ENCODE assay signal across 28 mouse cellular contexts in genomic region chr1:58238440-58238839, GRCm38 (mm10). TPM values are rescaled to one million over a fixed set of nuclear protein-coding genes. Genes with fewer than 3 reads are reported as not detected.
A peak's percentile ranks its signal among the peaks of the same experiment; 100 is the strongest.
DNase-seq lines count a peak whose midpoint lies in the region; ATAC-seq and TF ChIP-seq lines count a peak whose summit lies in the region.
"Had no signal": no experiment of that assay in that cellular context is flagged by ENCODE, and none has a peak within 500 bp of the region (broad histone marks: within the 10 kb centered on the region; RNA-seq: fewer than 3 reads in every experiment).

No protein-coding gene starts in this region.

- H3K9ac ChIP-seq in forebrain, embryonic 11.5 days (ENCODE audit: low read length): no peak overlapping the region
- no peak overlapping the region for H3K9ac ChIP-seq in forebrain, embryonic 14.5 days (ENCODE audit: low read length)
- no peak overlapping the region for H3K9ac ChIP-seq in heart, embryonic 11.5 days (ENCODE audit: low read depth, low read length)
- H3K9ac ChIP-seq in limb, embryonic 14.5 days (ENCODE audit: low read depth, low read length, severe bottlenecking): no peak overlapping the region
- H3K9ac ChIP-seq: embryonic facial prominence, embryonic 12.5 days; embryonic facial prominence, embryonic 15.5 days; forebrain, embryonic 12.5 days; heart, embryonic 12.5 days; hindbrain, embryonic 13.5 days; intestine, embryonic 15.5 days had no signal

- ATAC-seq in forebrain, embryonic 11.5 days (replicated peaks; ENCODE audit: low FRiP score): no peak
- ATAC-seq in forebrain, embryonic 14.5 days: no peak
- ATAC-seq in heart, embryonic 11.5 days (replicated peaks; ENCODE audit: insufficient number of reproducible peaks, low FRiP score, low TSS enrichment): no peak
- no peak for ATAC-seq in limb, embryonic 14.5 days (ENCODE audit: low FRiP score, low read depth)
- ATAC-seq in megakaryocyte-erythroid progenitor cell, adult 5-6 weeks (replicated peaks; ENCODE audit: low FRiP score, low TSS enrichment, poor library complexity, severe bottlenecking): peak; percentile 90
- ATAC-seq: activated CD4-positive, CD25-positive, alpha-beta regulatory T cell, adult 4 months; forebrain, embryonic 16.5 days; hindbrain, embryonic 16.5 days had no signal

- WGBS in forebrain, embryonic 11.5 days: 92% methylated on average over 5 of the region's 5 CpGs
- 89% methylated on average over 5 of the region's 5 CpGs for WGBS in forebrain, embryonic 14.5 days
- WGBS in heart, embryonic 11.5 days (ENCODE audit: insufficient replicate concordance): 64% methylated on average over 5 of the region's 5 CpGs
- WGBS in limb, embryonic 14.5 days: 68% methylated on average over 5 of the region's 5 CpGs
- WGBS in limb, embryonic 10.5 days: 89% methylated on average over 5 of the region's 5 CpGs

- no peak overlapping the region for H3K4me3 ChIP-seq in forebrain, embryonic 11.5 days (ENCODE audit: low read depth, low read length)
- no peak overlapping the region for H3K4me3 ChIP-seq in forebrain, embryonic 14.5 days (ENCODE audit: low read depth, low read length)
- H3K4me3 ChIP-seq in heart, embryonic 11.5 days (ENCODE audit: low read depth, low read length): no peak overlapping the region
- H3K4me3 ChIP-seq in limb, embryonic 14.5 days (replicated peaks; ENCODE audit: low read length): no peak overlapping the region
- no peak overlapping the region for H3K4me3 ChIP-seq in limb, embryonic 10.5 days
- H3K4me3 ChIP-seq: embryonic facial prominence, embryonic 12.5 days; embryonic facial prominence, embryonic 15.5 days; forebrain, embryonic 12.5 days; heart, embryonic 12.5 days; hindbrain, embryonic 10.5 days; hindbrain, embryonic 13.5 days; intestine, embryonic 15.5 days had no signal

- H3K4me1 ChIP-seq in forebrain, embryonic 11.5 days (replicated peaks; ENCODE audit: control insufficient read depth, insufficient read depth, low read length): no peaks in the 10 kb centered on the region
- H3K4me1 ChIP-seq in forebrain, embryonic 14.5 days (ENCODE audit: control insufficient read depth, insufficient read depth, low read length): no peaks in the 10 kb centered on the region
- H3K4me1 ChIP-seq in heart, embryonic 11.5 days (ENCODE audit: control insufficient read depth, insufficient read depth, low read length): peaks cover 11% of the 10 kb centered on the region; the same call in 1 of the 2 replicates
- H3K4me1 ChIP-seq in limb, embryonic 14.5 days (ENCODE audit: control insufficient read depth, insufficient read depth, low read length): peaks cover 6% of the 10 kb centered on the region; the same call in 1 of the 2 replicates
- H3K4me1 ChIP-seq in limb, embryonic 10.5 days: no peaks in the 10 kb centered on the region
- H3K4me1 ChIP-seq: embryonic facial prominence, embryonic 15.5 days; forebrain, embryonic 12.5 days; hindbrain, embryonic 10.5 days; hindbrain, embryonic 13.5 days had no signal

- peak; percentile 35 for DNase-seq in forebrain, embryonic 11.5 days (ENCODE audit: low spot score)
- no peak for DNase-seq in forebrain, embryonic 14.5 days (ENCODE audit: low spot score)
- no peak for DNase-seq in heart, postnatal 4 days
- no peak for DNase-seq in limb, embryonic 14.5 days (ENCODE audit: low spot score)
- DNase-seq in limb, embryonic 10.5 days (ENCODE audit: low spot score): no peak
- no peak for DNase-seq in gastrocnemius, postnatal 4 days (ENCODE audit: low spot score in 2 of 2)
- DNase-seq: adrenal gland, adult 8-10 months; adrenal gland, postnatal 36 days; cerebellum, adult 18-20 months; cerebellum, adult 9-10 months; cerebellum, postnatal 14 days; gastrocnemius, postnatal 10 days; gastrocnemius, postnatal 36 days; heart, adult 18-20 months; kidney, adult 11 months had no signal

- no peaks in the 10 kb centered on the region for H3K9me3 ChIP-seq in forebrain, embryonic 11.5 days (ENCODE audit: control insufficient read depth, low read length)
- H3K9me3 ChIP-seq in forebrain, embryonic 14.5 days (replicated peaks; ENCODE audit: control insufficient read depth, low read length): no peaks in the 10 kb centered on the region
- no peaks in the 10 kb centered on the region for H3K9me3 ChIP-seq in heart, embryonic 11.5 days (replicated peaks; ENCODE audit: control insufficient read depth, low read length)
- H3K9me3 ChIP-seq in limb, embryonic 14.5 days (ENCODE audit: control insufficient read depth, low read length): no peaks in the 10 kb centered on the region
- no peaks in the 10 kb centered on the region for H3K9me3 ChIP-seq in limb, embryonic 10.5 days (replicated peaks)
- H3K9me3 ChIP-seq: embryonic facial prominence, embryonic 12.5 days; embryonic facial prominence, embryonic 15.5 days; forebrain, embryonic 12.5 days; heart, embryonic 12.5 days; hindbrain, embryonic 10.5 days; hindbrain, embryonic 13.5 days; intestine, embryonic 15.5 days had no signal

- no peaks in the 10 kb centered on the region for H3K36me3 ChIP-seq in forebrain, embryonic 11.5 days (ENCODE audit: control insufficient read depth, insufficient read depth, low read length)
- no peaks in the 10 kb centered on the region for H3K36me3 ChIP-seq in forebrain, embryonic 14.5 days (ENCODE audit: control insufficient read depth, insufficient read depth, low read length)
- H3K36me3 ChIP-seq in heart, embryonic 11.5 days (ENCODE audit: control insufficient read depth, insufficient read depth, low read length): no peaks in the 10 kb centered on the region
- no peaks in the 10 kb centered on the region for H3K36me3 ChIP-seq in limb, embryonic 14.5 days (ENCODE audit: control insufficient read depth, insufficient read depth, low read length)
- H3K36me3 ChIP-seq in limb, embryonic 10.5 days: no peaks in the 10 kb centered on the region
- H3K36me3 ChIP-seq: embryonic facial prominence, embryonic 12.5 days; embryonic facial prominence, embryonic 15.5 days; forebrain, embryonic 12.5 days; heart, embryonic 12.5 days; hindbrain, embryonic 10.5 days; hindbrain, embryonic 13.5 days; intestine, embryonic 15.5 days had no signal

- no peaks in the 10 kb centered on the region for H3K27me3 ChIP-seq in forebrain, embryonic 11.5 days (ENCODE audit: control insufficient read depth, insufficient read depth, low read length)
- H3K27me3 ChIP-seq in forebrain, embryonic 14.5 days (replicated peaks; ENCODE audit: control insufficient read depth, insufficient read depth, low read length): no peaks in the 10 kb centered on the region
- H3K27me3 ChIP-seq in heart, embryonic 11.5 days (ENCODE audit: control insufficient read depth, insufficient read depth, low read length): no peaks in the 10 kb centered on the region
- H3K27me3 ChIP-seq in limb, embryonic 14.5 days (ENCODE audit: control insufficient read depth, insufficient read depth, low read length): no peaks in the 10 kb centered on the region
- no peaks in the 10 kb centered on the region for H3K27me3 ChIP-seq in limb, embryonic 10.5 days (ENCODE audit: low read depth, poor library complexity, severe bottlenecking)
- H3K27me3 ChIP-seq: embryonic facial prominence, embryonic 12.5 days; embryonic facial prominence, embryonic 15.5 days; forebrain, embryonic 12.5 days; heart, embryonic 12.5 days; hindbrain, embryonic 13.5 days; intestine, embryonic 15.5 days had no signal

- no peak overlapping the region for H3K27ac ChIP-seq in forebrain, embryonic 11.5 days (ENCODE audit: low read depth, low read length)
- H3K27ac ChIP-seq in forebrain, embryonic 14.5 days (ENCODE audit: low read depth, low read length): no peak overlapping the region
- H3K27ac ChIP-seq in heart, embryonic 11.5 days (ENCODE audit: low read depth, low read length): peak overlapping the region; percentile 29; the same call in 1 of the 2 replicates
- peak overlapping the region; percentile 35; the same call in 1 of the 2 replicates for H3K27ac ChIP-seq in limb, embryonic 14.5 days (replicated peaks; ENCODE audit: low read depth, low read length)
- no peak overlapping the region for H3K27ac ChIP-seq in limb, embryonic 10.5 days
- H3K27ac ChIP-seq: embryonic facial prominence, embryonic 12.5 days; embryonic facial prominence, embryonic 15.5 days; forebrain, embryonic 12.5 days; hindbrain, embryonic 10.5 days; hindbrain, embryonic 13.5 days; intestine, embryonic 15.5 days had no signal

- TF ChIP-seq POLR2A in limb, embryonic 14.5 days (IDR thresholded peaks at IDR 0.05; ENCODE audit: borderline replicate concordance, extremely low read depth, insufficient read depth, insufficient read length): no peak

- H3K4me2 ChIP-seq in forebrain, embryonic 11.5 days (ENCODE audit: low read depth, low read length, severe bottlenecking): no peak overlapping the region
- H3K4me2 ChIP-seq in forebrain, embryonic 14.5 days (ENCODE audit: low read length): no peak overlapping the region
- no peak overlapping the region for H3K4me2 ChIP-seq in heart, embryonic 11.5 days
- no peak overlapping the region for H3K4me2 ChIP-seq in limb, embryonic 14.5 days (replicated peaks; ENCODE audit: low read depth, low read length, severe bottlenecking)
- H3K4me2 ChIP-seq: embryonic facial prominence, embryonic 12.5 days; embryonic facial prominence, embryonic 15.5 days; forebrain, embryonic 12.5 days; heart, embryonic 12.5 days; hindbrain, embryonic 13.5 days; intestine, embryonic 15.5 days had no signal

RNA-seq across cellular contexts. Expression of gene Aox4, which starts 28.2 kb away (rescaled TPM):
- 0.07 TPM in 1 of 2 replicates, not detected in the other for polyA plus RNA-seq in forebrain, embryonic 11.5 days (2014; fragmentation: Nextera tagmentation; extraction: Ambion mirVana)
- polyA plus RNA-seq in forebrain, embryonic 14.5 days (2014; fragmentation: Nextera tagmentation; extraction: Ambion mirVana): 0.80 and 0.96 TPM in 2 replicates
- polyA plus RNA-seq in heart, embryonic 11.5 days (2014; fragmentation: Nextera tagmentation; extraction: Ambion mirVana): 1.4 TPM in 2 replicates
- not detected for total RNA-seq in heart, postnatal 4 days (2021)
- 0.37 and 0.78 TPM in 2 replicates for polyA plus RNA-seq in limb, embryonic 14.5 days (2012; rRNA removed)
- 1.3 and 2.5 TPM in 2 replicates for polyA plus RNA-seq in limb, embryonic 14.5 days (2014; fragmentation: Nextera tagmentation; extraction: Ambion mirVana)
- polyA plus RNA-seq in limb, embryonic 10.5 days (2016; fragmentation: Nextera tagmentation; extraction: Ambion mirVana): 0.04 and 0.14 TPM in 2 replicates
- 0.42 TPM in 1 of 2 replicates, not detected in the other for total RNA-seq in megakaryocyte-erythroid progenitor cell, adult 5-6 weeks (2014; fragmentation: Nextera tagmentation)
- not detected in 2 replicates for total RNA-seq in megakaryocyte-erythroid progenitor cell, adult 5-6 weeks (2017)
- under 1 TPM; 0.52 to 0.98 TPM for total RNA-seq in gastrocnemius, postnatal 4 days (2021)
- total RNA-seq: adrenal gland, adult 8-10 months; heart, adult 18-20 months had no signal
- polyA plus RNA-seq: activated CD4-positive, CD25-positive, alpha-beta regulatory T cell, adult 4 months; forebrain, embryonic 12.5 days; heart, postnatal 0 days had no signal

RNA-seq across cellular contexts. Expression of gene Aox2, which starts 39.7 kb away (rescaled TPM):
- 0.05 TPM in 1 of 2 replicates, not detected in the other for polyA plus RNA-seq in forebrain, embryonic 11.5 days (2014; fragmentation: Nextera tagmentation; extraction: Ambion mirVana)
- not detected in 2 replicates for polyA plus RNA-seq in forebrain, embryonic 14.5 days (2014; fragmentation: Nextera tagmentation; extraction: Ambion mirVana)
- polyA plus RNA-seq in heart, embryonic 11.5 days (2014; fragmentation: Nextera tagmentation; extraction: Ambion mirVana): not detected in 2 replicates
- total RNA-seq in heart, postnatal 4 days (2021): under 1 TPM in 1 of 2 experiments, not detected in 1; 0.05 TPM
- 0.04 and 0.10 TPM in 2 replicates for polyA plus RNA-seq in limb, embryonic 14.5 days (2012; rRNA removed)
- 0.06 and 0.12 TPM in 2 replicates for polyA plus RNA-seq in limb, embryonic 14.5 days (2014; fragmentation: Nextera tagmentation; extraction: Ambion mirVana)
- polyA plus RNA-seq in limb, embryonic 10.5 days (2016; fragmentation: Nextera tagmentation; extraction: Ambion mirVana): 0.03 TPM in 1 of 2 replicates, not detected in the other
- total RNA-seq in megakaryocyte-erythroid progenitor cell, adult 5-6 weeks (2014; fragmentation: Nextera tagmentation): not detected in 2 replicates
- not detected in 2 replicates for total RNA-seq in megakaryocyte-erythroid progenitor cell, adult 5-6 weeks (2017)
- under 1 TPM; 0.27 to 0.34 TPM for total RNA-seq in gastrocnemius, postnatal 4 days (2021)
- polyA plus RNA-seq: forebrain, embryonic 16.5 days; heart, embryonic 12.5 days; heart, postnatal 0 days had no signal

Comparison
In these comparisons a context has a peak if more than half of its experiments do, and no peak if none do; other contexts are left out.
1. H3K27ac ChIP-seq: peak in heart, embryonic 11.5 days (single experiment) and limb, embryonic 14.5 days (single experiment); none in forebrain, embryonic 11.5 days (single experiment), forebrain, embryonic 14.5 days (single experiment) and limb, embryonic 10.5 days (single experiment).